Mouse (Mus musculus) erythroid progenitor cell, adult 5-6 weeks (primary cell): ENCODE measurements around the gene Ddx39b. TPM values are rescaled to one million over a fixed set of nuclear protein-coding genes. Genes with fewer than 3 reads are reported as not detected.

ENCODE experiments used
- ATAC-seq: replicated peaks from 2 replicates; pipeline ENCODE4 v1.8.0; 2016; ENCODE audit warnings: moderate number of reproducible peaks, mild to moderate bottlenecking, moderate TSS enrichment, inconsistent platforms; ENCODE audit not compliant: poor library complexity, low FRiP score, severe bottlenecking
- total RNA-seq, 2 experiments: library from RNA; stranded (forward) in 1 of 2; stranded (reverse) in 1 of 2; fragments of 150-400 nt in 1 of 2; fragments of 186-747, 209-891 nt in 1 of 2; gene quantifications; 2 replicates each; pipeline versions ENCODE4 v1.2.3 to v1.2.4; 2015 to 2017; ENCODE audit warnings: low replicate concordance in 2 of 2

Gene Ddx39b
- total RNA-seq (2015; ENCODE audit: low replicate concordance) (169 and 179 TPM in 2 replicates), total RNA-seq (2017; ENCODE audit: low replicate concordance) (80.1 and 99.9 TPM in 2 replicates)

- ATAC-seq: peak; percentile 86
Observed at GRCm38 (mm10) chr17:35241305-35242014, at the start of gene Ddx39b. TSS of gene Ddx39b (plus strand) at chr17:35241746.

DNA sequence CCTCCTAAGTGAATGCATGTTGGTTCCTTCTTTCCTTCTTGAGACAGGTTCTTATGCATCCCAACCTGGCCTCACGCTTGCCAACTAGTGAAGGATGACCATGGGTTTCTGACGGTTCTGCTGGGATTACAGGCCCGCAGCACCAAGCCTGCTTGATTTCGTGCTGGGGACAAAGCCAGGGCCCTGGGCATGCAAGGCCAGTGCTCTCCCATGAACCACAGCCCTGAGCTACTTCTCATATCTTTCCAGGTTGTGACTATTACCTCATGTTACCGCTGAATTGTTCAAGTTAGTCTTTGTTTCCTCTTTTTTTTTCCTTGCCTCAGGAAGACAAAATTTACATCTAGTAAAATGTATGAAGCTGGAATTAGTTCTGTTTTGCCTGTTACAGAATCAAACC, 48.6 kb upstream of the Ddx39b start:
- ATAC-seq: no peak

DNA sequence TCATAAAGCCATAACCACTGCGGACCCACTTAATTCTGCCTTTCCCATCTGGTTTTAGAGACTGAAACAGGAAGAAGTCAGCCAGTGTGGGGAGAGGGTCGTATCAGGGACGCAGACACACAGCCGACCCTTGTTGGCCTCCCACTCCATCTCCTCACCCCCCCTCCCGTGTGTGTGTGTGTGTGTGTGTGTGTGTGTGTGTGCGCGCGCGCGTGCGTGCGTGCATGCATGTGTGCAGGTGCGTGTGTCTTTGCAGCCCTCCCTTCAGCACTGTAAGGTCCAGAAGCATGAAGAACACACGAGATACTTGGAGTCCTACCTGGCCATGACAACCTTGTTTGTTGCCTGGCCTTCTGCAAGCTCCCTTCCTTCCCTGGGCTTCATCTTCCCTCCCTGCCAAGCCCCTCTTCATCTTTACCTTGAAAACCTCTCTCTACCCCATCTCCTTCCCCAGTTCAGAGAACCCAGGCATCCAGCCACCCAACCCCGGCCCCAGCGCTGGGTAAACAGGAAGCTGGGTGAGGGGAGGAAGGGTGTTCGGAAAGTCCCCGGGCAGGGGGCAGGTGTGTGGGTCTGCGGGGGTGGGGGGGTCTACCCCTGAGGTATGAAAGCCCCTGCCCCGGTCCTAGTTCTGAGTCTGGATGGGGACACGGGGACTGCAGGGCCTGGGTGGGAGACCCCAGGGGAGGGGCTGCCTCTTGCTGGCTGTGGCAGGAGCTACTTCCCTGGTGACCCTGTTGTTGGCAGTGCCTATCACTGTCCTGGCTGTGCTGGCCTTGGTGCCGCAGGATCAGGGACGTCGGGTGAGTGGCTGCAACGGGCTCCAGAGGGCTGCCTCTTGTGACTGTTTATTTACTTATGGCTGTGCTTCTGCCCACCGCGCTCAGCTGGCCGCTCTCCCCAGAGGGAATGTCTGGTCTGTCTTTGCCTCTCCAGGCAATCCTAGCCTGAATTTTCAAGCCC, 47.4 kb upstream of the Ddx39b start, which contains the start of gene Ltb:
Ltb (plus strand) TSS at position 559 of the 963 bp plus-strand sequence.
- no peak for ATAC-seq

DNA sequence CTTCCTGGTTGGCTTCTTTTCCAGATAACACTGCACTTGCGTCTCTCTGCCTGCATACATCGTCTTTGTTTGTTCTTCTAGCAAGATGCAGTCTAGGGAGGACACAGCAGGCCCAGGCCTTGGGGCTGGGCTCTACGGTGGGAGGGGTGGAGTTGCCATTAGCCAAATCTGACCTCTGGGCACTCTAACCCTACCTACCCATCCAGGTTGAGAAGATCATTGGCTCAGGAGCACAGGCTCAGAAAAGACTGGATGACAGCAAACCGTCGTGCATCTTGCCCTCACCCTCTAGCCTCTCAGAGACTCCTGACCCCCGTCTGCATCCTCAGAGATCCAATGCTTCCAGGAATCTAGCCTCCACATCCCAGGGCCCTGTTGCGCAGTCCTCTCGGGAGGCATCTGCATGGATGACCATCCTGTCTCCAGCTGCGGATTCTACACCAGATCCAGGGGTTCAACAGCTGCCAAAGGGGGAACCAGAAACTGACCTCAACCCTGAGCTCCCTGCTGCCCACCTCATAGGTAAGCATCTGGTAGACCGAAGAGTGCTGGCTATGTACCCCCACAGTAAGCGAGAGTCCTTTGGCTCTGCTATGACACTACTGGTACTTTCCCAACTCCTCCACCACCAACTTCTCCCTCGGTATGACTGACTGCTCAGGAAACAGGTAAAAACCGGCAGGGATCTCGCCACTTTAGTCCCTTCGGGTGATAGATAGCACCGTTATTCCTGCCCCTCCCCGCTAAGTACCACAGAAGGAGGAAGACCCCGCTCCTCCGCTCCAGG, 46.5 kb upstream of the Ddx39b start:
- ATAC-seq: no peak

GRCm38 (mm10) chr17:35195631-35196320, 45.8 kb upstream of the Ddx39b start:
- ATAC-seq: peak; percentile 75; the same call in 1 of the 2 replicates

- ATAC-seq: no peak
Observed at GRCm38 (mm10) chr17:35196321-35196641, 45.3 kb upstream of the Ddx39b start.

DNA sequence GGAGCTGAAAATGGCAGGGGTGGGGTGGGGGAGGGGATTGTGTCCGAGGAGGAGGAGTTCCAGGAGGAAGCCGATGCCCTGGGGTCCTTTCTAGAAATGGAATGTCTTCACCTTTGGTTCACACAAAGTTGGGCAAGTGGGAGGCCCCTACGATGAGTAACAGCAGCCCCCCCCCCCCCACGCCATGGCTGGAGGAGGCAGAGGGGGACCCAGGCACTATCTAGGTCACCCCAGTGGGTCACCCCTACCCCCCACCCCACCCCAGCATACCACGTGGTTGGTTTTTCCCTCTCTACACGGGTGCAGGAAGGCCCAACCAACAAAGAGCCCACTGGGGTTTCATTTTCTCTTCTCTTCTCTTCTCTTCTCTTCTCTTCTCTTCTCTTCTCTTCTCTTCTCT, 44.4 kb upstream of the Ddx39b start:
- ATAC-seq: no peak

DNA sequence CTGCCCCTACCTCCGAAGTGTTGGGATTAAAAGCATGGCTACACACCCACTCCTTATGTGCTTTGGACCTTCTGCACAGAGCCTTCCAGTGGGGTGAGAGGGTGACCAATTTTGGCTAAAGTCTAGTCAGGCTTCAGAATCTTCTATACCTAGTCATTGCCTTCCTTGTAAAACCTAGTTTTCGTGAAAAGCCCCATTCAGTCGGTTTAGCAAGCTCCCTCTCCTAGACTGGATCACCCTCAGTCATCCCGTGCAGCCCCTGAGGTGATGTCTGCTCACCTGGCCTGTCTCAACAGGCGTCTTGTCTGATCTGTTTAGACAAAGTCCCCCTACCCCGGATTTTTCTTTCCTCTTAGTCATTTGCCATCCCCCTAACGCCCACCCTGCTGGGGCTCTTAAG, 43.5 kb upstream of the Ddx39b start:
- no peak for ATAC-seq

GRCm38 (mm10) chr17:35198946-35199345, 42.6 kb upstream of the Ddx39b start:
- no peak for ATAC-seq

DNA sequence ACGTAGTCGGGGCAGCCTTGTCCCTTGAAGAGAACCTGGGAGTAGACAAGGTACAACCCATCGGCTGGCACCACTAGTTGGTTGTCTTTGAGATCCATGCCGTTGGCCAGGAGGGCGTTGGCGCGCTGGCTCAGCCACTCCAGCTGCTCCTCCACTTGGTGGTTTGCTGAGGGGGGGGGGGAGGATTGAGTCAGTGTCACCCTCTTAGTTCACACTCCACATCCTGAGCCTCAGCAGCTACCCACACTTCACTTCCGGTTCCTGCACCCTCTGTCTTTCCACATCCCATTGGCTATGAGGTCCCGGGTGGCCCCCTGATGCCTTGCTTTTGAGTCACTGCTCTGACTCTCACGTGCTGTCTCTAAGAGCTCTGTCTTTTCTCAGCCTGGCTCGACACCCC, 41.1 kb upstream of the Ddx39b start:
- no peak for ATAC-seq

GRCm38 (mm10) chr17:35201128-35201527, 40.4 kb upstream of the Ddx39b start:
- ATAC-seq: no peak

DNA sequence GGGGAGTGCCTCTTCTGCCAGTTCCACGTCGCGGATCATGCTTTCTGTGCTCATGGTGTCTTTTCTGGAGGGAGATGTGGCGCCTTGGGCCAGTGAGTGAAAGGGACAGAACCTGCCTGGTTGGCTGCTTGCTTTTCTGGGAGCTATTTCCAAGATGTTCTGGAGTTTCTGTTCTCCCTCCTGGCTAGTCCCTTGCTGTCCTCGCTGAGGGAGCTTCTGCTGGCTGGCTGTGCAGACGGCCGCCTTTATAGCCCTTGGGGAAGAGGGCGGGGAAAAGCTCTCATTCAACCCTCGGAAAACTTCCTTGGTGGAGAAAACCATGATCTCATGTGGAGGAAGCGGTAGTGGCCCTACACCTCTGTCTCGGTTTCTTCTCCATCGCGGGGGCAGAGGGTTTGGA, 39.8 kb upstream of the Ddx39b start, which contains the start of gene Tnf:
Tnf (minus strand) TSS at position 221 of the 400 bp plus-strand sequence.
- ATAC-seq: no peak

DNA sequence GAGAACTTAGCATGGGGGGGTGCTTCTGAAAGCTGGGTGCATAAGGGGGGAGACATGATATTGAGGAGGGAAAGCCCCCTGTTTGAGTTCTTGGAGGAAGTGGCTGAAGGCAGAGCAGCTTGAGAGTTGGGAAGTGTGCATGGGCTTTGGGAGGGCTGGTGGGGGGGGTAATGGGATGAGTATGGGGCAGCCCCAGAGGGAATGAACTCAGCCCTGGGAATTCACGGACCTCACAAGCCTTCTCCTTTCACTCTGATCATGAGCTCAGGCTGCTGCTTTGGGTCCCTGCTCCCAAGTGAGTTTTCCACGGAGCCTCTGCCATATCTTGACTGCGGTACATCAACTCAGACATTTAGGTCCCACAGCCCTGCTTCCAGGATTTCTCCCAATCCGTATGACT, 39.1 kb upstream of the Ddx39b start:
- ATAC-seq: no peak

- ATAC-seq: no peak
Observed at GRCm38 (mm10) chr17:35204494-35205379, 36.8 kb upstream of the Ddx39b start, which contains the start of gene Lta. TSS of gene Lta (minus strand) at chr17:35205351.

DNA sequence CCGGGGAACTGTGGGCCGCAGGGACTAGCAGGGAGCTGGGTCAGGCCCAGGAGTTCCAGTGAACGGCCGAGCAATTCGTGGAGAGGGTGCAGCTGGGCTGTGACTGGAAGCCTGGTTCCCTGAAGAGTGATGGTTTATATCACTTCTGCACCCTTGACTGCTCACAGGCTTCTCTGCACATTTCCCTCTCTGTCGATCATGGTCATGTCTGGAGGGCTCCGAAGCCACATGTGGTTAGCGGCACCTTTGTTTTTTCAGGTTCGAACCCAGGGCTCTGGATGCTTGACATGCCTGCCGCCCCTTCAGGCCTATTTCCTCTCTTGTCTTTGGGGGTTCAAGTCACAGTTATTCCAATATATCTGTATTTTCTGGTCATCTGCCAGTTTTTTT, 36.2 kb upstream of the Ddx39b start:
- no peak for ATAC-seq

DNA sequence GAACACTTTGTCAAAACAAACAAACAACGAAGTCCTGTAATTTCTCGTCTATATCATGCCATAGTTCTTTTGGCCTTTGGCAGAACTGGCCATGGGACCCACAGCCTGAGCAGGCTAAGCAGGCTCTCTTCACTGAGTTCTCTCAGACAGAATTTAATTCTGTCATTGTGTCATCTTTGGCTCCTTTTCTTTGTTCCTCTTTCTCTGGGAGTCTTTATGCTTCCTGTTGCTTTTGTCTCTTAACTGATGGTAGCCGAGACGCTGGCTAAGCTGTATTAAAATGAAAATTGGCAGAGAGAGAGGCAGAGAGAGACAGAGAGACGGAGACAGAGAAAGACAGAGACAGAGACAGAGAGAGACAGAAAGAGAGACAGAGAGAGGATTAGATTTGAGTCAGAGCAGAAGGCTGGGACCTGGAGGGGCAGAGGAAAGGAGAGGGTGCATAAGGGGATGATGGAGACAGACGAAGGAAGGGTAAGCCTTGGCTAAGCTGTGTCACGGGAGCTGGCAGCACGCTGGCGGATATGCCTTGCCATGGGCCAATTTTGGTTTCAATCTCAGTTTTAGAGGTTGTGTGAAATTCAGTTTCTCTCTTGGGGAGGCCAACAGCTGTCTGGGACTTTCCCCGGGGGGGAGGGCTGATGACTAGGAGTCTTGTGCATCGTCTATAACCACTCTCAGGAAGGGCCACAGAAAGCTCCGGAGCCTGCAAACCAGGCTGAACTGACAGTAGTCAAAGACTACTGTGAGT, 31.6 kb upstream of the Ddx39b start:
- ATAC-seq: no peak

DNA sequence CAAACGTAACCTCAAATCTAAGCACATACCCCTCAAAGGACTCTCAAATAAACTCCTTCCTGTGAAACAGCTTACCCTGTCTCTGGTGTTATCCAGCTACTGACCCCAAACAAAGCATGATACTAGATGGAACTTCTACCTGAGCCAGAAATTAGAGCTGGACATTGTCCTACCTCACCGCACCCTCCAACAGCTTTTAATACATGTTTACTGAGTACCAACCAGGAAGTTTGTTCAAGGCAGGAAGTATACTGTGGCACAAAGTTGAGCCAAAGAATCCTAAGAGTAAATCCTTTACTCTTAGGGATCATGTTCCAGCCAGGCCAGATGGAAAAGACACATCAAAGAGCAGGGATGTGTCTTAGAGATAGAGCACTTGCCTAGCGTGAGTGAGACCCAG, 31.0 kb upstream of the Ddx39b start:
- no peak for ATAC-seq

DNA sequence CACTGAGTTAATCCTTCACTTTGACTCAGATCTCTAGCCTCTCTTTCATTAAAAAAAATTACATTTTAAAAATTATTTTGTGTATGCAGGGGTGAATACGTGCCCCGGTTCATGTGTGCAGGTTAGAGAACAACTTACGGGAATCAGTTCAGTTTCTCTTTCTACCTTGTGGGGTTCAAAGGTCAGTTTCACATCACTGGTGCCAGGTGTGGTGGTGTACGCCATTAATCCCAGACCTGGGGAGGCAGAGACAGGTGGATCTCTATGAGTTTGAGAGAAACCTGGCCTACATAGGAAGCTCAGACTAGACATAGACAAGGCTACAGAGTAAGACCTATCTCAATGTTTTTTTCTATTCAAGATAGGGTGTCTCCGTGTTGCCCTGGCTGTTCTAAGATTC, 28.5 kb upstream of the Ddx39b start:
- no peak for ATAC-seq
